Mouse (Mus musculus) ovary, postnatal 36 days (tissue): ENCODE measurements at regions not wholly inside any gene's neighbourhood (a gene's known extent, or its start where the extent isn't known, plus 50 kb on each side); places are given as distances from the start of the nearest gene placed in this dataset.

Source experiments
- DNase-seq: peaks from one replicate; pipeline ENCODE4 v3.0.0; 2022; ENCODE audit warnings: low spot score, mixed read lengths

DNA sequence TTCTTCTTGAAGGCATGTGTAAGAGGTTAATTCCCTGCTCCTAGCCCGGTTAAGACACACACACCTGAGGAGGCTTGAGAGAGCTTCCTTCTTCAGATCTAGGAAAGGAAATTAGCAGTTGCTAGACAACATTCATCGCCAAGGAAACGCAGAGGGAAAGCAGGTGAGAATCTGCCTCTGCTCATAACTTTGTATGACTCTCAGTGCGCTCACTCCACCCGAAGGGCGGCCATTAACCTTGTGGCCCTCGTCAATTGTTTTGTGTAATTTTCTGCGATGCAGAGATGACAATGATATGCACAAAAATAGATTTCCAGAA lies 105.3 kb upstream of the Sgk1 start:
- DNase-seq = no peak

DNA sequence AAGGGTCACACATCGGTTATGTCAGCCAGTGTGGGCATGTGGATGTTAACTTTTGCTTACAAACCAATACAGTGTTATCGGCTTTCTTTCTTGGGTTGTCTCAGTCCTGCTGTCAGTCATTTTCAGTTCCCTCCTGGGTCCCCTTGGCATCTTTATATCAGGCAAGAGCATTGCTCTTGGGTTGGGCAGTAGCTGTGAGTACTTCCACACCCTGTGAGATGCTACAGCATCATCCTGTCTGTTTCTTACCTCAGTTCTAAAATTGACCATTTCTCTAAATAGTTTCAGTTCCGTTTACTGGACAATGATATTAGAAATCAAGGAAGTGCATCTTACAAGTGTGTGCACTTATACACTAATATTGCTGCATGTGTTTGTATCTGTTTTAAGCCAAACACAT lies 104.9 kb upstream of the Sgk1 start:
- no peak for DNase-seq

DNA sequence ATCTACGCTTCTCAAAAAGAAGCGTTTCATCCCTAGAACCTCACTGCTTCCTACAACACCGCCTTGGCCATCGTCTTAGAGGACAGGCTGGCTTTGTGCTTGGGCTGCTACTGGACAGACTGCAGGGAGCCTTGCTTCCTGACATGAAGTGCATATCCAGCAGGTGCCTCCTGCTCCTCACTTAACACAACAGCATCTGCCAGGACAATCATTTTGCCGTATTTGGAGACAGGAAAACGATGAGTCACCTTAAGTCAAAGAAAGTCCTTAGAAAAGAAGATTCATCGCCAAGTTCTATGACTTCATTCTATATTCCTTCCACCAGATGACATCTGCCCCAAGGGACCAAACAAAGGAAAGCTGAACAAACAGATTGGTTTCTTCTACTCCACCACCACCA lies 98.5 kb upstream of the Sgk1 start:
- no peak for DNase-seq

DNA sequence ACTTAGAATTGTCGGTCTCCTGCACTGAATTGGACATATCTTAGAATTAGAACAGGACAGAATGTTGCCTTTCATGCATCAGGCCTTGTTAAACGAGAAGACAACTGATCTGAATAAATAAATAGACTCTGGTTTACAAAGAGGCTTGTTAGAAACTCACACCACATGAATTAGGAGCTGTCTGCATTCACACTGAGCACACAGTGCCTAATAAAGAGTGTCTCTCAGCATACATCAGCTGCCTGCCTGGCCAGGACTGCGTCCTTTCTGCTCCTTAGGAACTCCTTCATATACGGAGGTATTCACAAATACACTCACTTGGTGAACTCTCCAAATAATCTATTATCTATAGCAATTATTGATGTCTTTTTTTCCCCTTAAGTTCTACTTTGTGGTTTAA lies 96.9 kb upstream of the Sgk1 start:
- no peak for DNase-seq

GRCm38 (mm10) chr10:21785785-21786184 lies 96.2 kb upstream of the Sgk1 start:
- DNase-seq = no peak

GRCm38 (mm10) chr10:21789847-21790530 lies 92.0 kb upstream of the Sgk1 start:
- DNase-seq = peak; percentile 15

DNA sequence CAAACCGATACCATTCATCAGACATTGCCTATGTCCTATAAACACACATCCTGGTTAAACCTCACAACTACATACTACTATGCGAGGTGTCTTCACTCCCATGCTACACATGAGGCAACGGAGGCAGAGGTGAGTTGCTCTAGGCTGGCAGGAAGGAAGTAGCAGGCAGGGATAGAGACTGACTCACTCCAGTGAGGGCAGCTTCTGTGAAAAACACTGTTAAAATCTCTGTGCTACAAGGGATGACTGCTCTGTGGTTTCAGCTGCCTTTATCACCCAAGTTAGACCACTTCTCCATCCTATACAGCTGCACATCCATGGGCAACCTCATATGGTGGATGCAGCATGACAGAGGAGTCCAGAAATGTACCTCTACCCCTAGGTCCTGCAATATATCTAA lies 91.0 kb upstream of the Sgk1 start:
- no peak for DNase-seq

DNA sequence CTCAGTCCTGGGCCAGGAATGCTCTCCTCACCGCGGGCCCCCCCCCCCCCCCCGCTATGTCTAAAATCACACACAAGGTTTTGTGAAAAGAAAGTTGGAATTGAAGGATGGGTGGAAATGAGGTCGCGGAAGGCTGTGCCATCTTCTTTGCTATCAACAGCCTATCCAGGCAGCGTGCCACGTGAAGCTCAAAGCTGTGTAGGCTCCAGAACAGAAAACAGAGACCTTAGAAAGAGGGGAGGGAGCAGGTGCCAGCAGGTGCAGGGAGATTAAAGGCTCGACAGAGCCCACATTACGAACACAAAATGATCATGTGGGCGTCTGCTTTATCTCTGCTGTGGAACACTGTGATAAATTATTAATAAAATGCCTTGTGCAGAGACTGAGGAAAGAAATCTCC lies 89.6 kb upstream of the Sgk1 start:
- no peak for DNase-seq

GRCm38 (mm10) chr10:21793641-21794040 lies 88.3 kb upstream of the Sgk1 start:
- no peak for DNase-seq

DNA sequence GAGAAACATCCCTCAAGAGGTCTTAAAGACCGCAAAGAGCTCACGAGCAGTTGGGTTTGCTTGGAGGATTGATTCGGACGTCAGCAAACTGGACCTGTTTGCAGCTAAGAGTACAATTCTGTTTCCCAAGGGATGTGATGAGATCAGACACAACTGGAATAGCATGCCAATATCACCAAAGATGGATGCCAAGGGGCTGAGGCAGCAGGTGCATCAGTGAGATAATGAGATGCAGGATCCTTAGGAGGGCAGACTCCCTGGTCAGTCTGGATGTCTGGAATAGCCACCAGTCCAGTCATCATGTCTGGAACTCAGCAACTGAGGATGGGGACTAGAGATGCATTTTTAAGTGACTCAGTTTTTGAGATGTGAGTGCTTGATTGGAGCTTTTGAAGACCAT lies 85.6 kb upstream of the Sgk1 start:
- DNase-seq = no peak

GRCm38 (mm10) chr10:21798103-21798502 lies 83.9 kb upstream of the Sgk1 start:
- DNase-seq = no peak

GRCm38 (mm10) chr10:21801556-21801955 lies 80.4 kb upstream of the Sgk1 start:
- DNase-seq = no peak

DNA sequence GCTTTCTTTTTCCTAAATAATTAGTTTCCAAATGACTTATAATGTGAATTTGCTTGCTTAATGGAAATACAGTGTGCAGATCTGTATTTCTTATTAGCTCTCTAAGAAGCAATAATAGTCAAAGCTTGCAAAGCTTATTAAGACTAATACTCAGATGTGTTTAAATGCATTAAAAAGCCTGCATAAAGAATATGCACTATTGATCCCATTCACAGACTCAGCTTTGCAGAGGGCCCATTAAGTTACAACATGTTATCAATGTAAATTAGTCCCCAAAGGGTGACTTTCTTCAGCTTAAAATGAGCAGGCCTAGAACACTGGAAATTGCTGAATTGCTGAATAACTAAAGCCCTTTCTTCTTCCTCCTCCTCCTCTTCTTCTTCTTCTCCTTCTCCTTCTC lies 78.8 kb upstream of the Sgk1 start:
- DNase-seq = no peak

- DNase-seq = no peak
Measured at GRCm38 (mm10) chr10:21804761-21805160, 77.2 kb upstream of the Sgk1 start.

DNA sequence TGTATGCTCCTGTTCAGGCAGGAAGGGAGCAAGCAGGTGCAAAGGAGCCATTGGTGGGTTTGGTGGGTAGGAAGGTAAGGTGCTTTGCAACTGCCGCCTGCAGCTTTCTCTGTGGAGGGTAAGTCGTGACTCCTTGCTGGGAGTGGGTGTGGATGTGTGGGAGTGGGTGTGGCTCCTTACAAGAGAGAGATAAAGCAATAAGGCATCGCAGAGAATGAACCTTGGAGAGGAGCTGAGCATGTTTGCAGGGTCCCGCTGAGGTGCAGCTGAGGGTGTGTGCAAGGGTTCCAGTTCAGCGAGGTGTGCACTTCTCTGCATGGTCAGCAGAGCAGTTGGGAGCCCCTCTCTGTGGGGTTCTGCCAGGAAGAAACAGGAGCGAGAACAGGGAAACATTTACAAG lies 76.4 kb upstream of the Sgk1 start:
- DNase-seq = no peak

DNA sequence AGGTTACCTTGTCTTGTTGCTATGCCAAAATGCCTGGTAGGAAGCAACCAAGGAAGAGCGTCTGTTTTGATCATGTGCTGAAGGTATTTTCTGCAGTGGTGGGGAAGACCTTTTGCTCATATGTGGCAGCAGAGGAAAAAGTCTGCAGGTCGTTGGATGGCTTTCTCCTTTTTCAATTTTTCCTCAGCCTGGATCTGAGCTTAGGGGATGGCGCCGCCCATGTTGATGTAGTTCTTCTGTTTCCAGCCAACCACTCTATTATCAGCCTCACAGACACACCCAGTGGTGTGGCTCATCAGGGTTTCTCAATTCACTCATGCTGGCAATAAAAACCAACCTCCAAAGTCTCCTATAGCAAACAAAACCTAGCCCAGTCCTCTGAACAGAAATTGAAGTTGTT lies 75.3 kb upstream of the Sgk1 start:
- DNase-seq = no peak

GRCm38 (mm10) chr10:21819686-21820085 lies 62.3 kb upstream of the Sgk1 start:
- no peak for DNase-seq

- DNase-seq = no peak
Measured at GRCm38 (mm10) chr10:21821421-21821820, 60.6 kb upstream of the Sgk1 start.

GRCm38 (mm10) chr10:21824418-21825025 lies 57.5 kb upstream of the Sgk1 start:
- no peak for DNase-seq

DNA sequence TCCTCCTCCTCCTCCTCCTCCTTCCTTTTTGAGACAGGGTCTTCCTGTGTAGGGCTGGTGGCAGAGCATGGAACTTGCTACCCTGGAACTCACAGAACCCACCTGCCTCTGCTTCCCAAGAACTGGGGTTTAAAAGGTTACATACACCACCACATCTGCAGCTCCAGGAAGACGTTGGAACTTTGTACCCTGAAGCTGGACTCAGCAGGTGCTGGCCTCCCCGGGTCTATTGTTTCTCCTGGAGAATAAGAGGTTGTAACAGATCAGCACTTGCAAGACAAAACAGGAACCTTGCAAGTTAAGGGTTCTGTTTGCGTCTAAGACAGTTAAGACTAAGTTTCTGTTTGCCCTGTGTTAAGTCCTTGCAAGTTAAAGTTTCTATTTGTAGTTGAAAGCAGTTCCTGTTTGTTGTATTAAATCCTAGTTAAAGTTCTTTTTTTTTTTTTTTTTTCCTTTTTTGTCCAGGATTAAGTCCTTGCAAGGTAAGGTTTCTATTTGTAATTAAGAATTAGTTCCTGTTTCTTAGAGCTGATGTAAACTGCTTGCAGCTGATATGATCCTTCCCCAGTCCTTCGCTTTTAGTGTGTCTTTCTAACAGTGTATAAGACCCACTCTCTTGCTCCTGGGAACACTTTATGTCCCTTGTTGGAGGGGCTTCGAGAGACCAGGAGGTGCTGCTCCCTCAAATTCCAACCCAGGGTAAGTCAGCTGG lies 55.0 kb upstream of the Sgk1 start:
- DNase-seq = no peak

- DNase-seq = no peak
Measured at GRCm38 (mm10) chr10:21827505-21827844, 54.5 kb upstream of the Sgk1 start.

DNA sequence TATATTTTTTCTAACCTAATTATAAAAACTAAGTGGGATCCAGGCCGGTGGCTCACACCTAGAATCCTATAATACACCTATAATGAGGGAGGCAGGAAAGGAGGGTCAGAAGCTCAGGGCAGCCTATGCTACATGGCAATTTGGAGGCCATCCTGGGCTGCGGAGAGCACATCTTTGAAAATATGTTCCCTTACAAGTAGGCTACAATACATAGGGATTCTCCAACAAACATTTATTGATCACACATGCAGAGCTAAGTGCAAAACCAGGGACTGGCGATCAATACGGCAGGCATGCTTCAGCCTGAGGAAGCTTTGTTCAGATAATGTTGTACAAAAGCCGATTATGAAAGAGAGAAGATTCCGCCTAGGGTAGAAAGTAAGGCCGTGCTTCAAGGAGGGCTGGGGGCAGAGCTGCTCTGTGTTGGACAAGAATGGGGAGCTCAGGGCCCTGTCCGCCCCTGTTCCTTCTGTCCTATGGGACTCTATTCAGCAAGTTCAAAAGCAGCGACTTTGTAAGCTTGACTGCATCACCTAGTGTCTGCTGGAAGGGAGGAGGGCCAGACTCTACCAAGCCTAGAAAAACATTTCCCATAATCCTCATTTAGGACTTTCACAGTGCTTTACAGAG lies 53.4 kb upstream of the Sgk1 start:
- no peak for DNase-seq

GRCm38 (mm10) chr10:21829062-21829731 lies 52.8 kb upstream of the Sgk1 start:
- no peak for DNase-seq
